Mouse (Mus musculus) 416B (cell line): ENCODE data around the gene Clip2.
"Not testable (repeated sequence)": the region's sequence is repeated elsewhere in the genome, so short reads cannot be mapped to it uniquely, and the experiment has no call there.

ENCODE experiments used
- DNase-seq: peaks from one replicate; pipeline ENCODE4 v3.0.0; 2011; ENCODE audit warnings: low read depth

Gene Clip2

GRCm38 (mm10) chr5:134488596-134488995, 63.6 kb downstream of the Clip2 start:
- no peak for DNase-seq

GRCm38 (mm10) chr5:134488042-134488441, 64.2 kb downstream of the Clip2 start:
- no peak for DNase-seq

DNA sequence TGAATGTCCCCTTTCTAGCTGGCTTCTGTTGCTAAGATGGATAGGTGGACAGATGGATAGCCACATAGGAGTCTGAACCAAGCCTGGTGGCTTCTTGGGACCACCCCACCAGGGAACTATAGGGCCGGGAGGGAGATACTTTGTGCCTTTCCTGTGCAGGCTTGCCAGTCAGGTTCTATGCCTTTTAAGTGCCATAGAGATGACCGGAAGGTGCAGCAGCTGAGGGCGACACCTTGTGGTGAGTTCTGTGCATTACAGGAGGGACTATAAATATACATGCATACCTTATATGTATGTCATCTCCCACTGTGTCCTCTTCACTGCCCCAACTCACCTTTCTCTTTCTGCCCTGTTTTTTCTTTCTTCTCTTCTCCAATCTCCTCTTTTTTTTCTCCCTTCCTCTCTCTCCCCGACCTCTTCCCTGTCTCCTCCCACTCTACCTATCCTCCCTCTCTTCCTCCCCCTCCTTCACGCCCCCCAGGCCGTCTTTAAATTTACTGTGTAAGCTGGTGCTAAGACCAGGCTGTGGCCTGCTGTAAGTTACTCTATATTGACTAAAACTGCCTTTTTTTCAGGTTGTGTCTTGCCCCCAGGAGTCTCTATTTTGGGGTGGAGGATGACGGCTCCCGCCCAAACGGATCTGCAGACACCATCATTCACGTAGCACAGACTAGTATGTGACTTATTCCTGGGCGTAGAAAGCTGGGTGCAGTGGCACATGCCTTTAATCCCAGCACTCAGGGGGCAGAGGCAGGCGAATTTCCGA, 66.2 kb downstream of the Clip2 start:
- DNase-seq, result peak; percentile 88

- no peak for DNase-seq
Measured at GRCm38 (mm10) chr5:134485183-134485730, 67.0 kb downstream of the Clip2 start.

- DNase-seq, result no peak
Measured at GRCm38 (mm10) chr5:134483291-134483690, 68.9 kb downstream of the Clip2 start.

GRCm38 (mm10) chr5:134482331-134482730, 69.9 kb downstream of the Clip2 start:
- DNase-seq, result no peak

DNA sequence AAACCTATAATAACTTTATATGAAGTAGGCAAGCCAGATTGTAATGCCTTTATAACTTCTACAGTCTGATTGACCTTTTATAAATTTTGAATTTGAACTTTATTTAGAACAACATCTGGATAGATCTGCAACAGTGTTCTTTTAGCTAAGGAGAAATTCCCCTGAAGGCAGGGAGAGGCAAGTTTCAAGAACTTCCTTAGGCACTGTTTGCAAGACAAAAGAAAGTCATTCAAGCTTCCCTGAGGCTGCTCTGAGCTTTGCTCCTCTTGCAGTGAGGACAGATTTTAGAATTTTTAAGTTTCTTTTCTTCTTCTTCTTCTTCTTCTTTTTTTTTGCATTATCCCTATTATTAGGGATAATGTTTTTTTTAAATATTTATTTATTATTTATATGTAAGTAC, 73.3 kb downstream of the Clip2 start:
- not testable (repeated sequence) for DNase-seq

DNA sequence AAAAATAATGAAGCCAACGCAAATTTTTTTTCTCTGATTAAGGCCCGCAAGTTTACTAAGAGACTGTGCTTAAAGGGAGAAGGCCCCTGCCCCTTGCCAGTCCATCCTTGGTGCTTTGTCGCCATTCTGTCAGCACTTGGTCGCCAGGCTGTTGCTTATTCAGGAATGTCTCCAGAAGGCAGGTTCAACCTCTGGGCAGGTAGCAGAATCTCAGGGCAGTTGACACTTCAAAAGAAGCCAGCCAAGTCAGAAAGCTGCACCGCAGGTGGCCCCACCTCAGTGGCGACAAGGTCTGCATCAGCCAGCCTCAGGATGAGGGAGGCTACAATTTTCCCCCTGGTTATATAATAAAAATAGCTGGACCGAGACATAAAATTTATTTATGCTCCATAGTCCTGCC, 76.5 kb downstream of the Clip2 start:
- DNase-seq, result not testable (repeated sequence)

DNA sequence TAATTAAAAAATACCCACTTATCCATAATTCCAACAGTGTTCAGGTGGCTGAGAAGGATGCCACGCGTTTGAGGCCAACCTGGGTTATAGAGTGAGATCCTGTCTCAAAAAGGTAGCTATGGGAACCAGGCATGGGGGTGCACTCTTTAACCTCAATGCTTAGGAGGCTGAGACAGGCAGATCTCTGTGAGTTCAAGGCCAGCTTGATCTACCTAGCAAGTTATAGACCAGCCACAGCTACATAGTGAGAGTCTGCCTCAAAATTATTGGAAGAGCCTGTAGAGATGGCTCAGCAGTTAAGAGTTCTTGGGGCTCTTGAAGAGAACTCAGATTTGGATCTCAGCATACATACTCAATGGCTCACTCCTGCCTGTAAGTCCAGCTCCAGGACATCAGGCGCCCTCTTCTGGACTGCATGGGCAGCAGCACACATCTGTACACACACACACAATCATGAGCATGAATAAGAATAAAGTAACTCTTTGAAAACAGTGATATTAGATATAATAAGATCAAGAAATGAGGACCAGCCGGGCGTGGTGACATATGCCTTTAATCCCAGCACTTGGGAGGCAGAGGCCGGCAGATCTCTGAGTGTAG, 77.1 kb downstream of the Clip2 start:
- DNase-seq, result peak; percentile 54

- peak; percentile 75 for DNase-seq
Measured at GRCm38 (mm10) chr5:134473902-134474301, 78.3 kb downstream of the Clip2 start.

DNA sequence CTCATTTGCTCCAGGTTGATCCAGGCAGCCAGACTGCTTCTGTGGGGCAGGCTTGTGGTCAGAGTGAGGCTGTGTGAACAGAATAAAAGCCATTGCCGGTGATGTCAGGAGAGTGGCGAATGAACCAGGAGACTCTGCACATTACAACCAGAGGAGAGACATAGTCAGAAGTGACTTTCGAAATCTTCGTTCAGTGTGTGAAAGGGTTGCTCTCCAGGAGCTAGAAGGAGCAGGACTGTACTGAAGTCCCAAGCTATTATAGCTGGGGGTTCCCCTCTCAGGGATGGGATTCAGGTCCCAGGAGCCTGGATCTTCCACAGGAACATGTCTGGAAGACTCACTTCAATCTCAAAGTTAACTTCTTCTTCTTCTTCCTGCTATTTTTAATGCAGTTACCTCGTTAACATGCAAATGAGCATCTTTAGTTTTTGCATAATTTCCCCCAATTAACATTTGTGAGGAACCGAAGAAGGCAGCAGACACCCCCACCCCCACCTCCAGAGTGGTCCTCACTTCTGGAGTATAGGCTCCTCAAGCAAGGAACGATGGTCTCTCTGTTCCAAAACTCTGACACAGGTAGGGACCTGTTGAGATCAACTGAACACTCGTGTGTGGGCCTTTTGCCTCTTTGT, 81.6 kb downstream of the Clip2 start:
- DNase-seq, result no peak

DNA sequence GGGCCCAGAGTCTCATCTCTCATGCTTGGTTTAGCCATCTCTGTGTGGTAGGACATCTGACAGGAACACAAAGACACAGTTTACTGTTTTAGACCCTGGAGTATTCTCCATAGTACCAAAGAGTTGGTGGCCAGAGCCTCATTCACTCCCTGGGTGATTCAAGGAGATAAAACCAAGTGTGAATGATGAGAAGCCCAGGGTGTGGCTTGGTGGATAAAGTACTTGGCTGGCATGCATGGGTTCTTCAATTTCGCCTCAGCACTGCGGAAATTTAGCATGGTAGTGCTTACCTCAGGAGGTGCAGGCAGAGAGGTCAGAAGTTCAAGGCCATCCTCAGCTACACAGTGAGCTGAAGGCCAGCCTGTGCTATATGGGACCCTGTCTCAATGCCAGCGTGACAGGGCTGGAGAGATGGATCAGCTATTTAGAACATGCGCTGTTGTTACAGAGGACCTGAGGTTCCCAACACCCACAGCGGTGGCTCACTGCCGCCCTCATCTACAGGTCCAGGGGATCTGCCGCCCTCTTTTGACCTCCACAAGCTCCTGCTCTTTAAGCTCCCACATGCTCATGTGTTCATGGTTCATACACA, 82.6 kb downstream of the Clip2 start:
- DNase-seq, result no peak

GRCm38 (mm10) chr5:134468158-134468765, 84.0 kb downstream of the Clip2 start:
- DNase-seq, result peak; percentile 21

GRCm38 (mm10) chr5:134467030-134467549, 85.1 kb downstream of the Clip2 start:
- no peak for DNase-seq

DNA sequence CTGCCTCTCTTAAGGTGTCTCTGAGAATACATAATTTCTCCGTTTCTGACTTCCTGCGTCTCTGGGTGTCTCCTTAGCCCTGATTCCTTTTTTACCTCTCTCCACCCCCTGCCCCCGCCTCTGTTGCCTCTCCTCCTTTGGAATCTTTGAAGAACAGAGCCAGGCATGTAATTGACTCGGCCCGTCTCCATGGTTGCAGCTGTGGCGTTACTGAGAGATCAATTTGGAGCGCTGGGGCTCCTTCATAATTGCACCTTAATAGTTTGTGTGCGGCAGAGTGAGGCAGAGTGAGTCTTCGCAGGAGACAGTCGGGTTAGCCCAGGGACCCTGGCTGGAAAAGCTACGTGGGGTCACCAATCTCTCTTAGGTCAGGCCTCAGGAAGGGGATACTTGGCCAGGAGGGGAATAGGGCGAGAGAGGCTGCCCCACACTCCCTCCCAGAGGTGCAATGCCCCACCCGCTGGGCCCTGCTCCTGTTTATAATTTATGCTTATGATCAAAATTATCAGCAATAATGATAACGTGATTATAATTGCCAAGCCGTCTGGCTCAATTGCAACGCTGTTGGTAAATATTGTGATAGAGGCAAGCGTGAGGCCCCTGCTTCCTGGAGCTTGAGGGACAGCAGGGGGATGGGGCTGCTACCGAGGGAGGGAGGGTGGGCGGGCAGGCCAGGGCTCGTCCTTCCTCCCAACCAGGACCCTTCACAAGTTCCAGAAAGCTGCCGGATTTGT, 85.8 kb downstream of the Clip2 start:
- no peak for DNase-seq

GRCm38 (mm10) chr5:134465197-134465596, 87.0 kb downstream of the Clip2 start:
- DNase-seq, result no peak

DNA sequence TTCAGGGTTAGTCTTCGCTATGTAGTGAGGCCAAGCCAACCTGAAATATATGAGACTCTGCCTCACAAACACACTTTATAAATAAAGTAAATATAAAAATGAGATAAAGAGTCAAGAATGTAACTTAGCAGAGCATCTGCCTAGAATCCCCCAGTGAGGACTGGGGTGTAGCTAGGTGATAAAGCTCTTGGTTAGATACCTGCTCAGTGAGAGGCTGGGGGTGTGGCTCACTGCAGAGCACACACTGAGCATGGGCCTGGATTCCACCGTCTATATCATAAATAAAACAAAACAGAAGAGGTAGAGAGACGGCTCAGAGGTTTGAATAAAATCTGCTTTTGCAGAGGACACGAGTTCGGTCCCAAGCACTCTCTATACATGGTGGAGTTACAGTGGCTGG, 88.0 kb downstream of the Clip2 start:
- DNase-seq, result no peak

DNA sequence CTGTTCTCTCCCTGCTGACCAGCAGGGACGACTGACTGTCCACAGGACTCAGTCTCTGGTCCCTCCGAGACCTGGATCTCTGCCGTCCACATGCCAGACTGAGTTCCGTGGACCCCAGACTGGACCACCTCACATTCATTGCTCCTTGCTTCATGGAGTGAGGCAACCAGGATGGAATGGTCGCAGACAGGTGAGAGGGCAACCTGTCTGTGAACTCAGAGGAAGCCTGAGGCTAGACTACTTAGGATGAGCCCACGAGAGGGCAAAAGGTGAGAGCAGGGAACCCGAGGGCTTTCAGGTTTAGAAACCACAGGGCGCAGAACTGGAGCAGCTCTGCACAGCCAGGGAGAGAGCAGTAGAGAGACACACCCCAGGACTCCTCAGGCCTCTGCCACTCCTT, 89.5 kb downstream of the Clip2 start:
- DNase-seq, result no peak

DNA sequence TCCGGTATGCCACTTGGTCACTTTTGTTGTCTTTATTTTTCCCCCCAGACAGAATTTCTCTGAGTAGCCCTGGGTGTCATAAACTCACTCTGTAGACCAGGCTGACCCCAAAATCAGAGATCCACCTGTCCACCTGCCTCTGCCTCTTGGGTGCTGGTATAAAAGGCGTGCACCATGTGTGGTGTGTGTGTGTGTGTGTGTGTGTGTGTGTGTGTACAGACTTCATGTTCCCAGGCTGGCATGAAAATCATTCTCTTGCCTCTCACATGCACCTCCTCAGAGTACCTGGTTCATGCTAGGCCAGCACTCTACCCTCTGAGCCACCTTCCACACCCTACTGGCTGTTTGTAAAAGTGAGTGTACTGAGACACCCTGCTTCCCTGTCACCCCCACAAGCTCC, 89.9 kb downstream of the Clip2 start:
- no peak for DNase-seq

GRCm38 (mm10) chr5:134460546-134460945, 91.7 kb downstream of the Clip2 start:
- DNase-seq, result no peak

DNA sequence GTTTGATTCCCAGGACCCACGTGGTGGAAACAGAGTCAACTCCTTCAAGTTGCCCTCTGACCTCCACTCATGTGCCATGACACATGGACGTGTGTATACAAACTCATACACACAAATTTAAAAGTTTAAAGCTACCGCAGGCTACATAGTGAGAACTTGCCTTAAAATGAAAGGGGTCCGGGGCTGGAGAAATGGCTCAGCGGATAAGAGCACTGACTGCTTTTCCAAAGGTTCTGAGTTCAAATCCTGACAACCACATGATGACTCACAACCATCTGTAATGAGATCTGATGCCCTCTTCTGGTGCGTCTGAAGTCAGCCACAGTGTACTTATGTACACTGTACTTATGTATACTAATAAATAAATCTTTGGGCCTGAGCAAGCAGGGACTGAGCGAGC, 93.1 kb downstream of the Clip2 start:
- DNase-seq, result peak; percentile 25
